Mouse (Mus musculus) embryonic facial prominence, embryonic 14.5 days (tissue): Measurements from ENCODE around the gene Sipa1l1. TPM values are rescaled to one million over a fixed set of nuclear protein-coding genes. Genes with fewer than 3 reads are reported as not detected.
A peak's percentile ranks its signal among the peaks of the same experiment; 100 is the strongest.

Experiments used
- ATAC-seq: fragments of 200-750 bp; cut with Nextera tagmentation; 2 replicates; pipeline ENCODE4 v1.8.0; 2017; ENCODE audit warnings: low read depth, moderate number of reproducible peaks, moderate TSS enrichment
- DNase-seq: peaks from one replicate; pipeline ENCODE4 v3.0.0-alpha.2; 2015; ENCODE audit warnings: low spot score
- H3K27ac ChIP-seq: fragments of 300-500 bp; sonication (generic); replicated peaks from 2 replicates; pipeline ENCODE4 v1.5.1; 2014; ENCODE audit warnings: low read depth, mild to moderate bottlenecking, low read length, moderate library complexity
- H3K27me3 ChIP-seq: fragments of 300-500 bp; sonication (generic); replicated peaks from 2 replicates; pipeline ENCODE4 v1.6.1; 2014; ENCODE audit warnings: low read length; ENCODE audit not compliant: control insufficient read depth, insufficient read depth
- H3K36me3 ChIP-seq: fragments of 300-500 bp; sonication (generic); 2 replicates; pipeline ENCODE4 v1.6.1; 2014; ENCODE audit warnings: low read length, mixed read lengths; ENCODE audit not compliant: control insufficient read depth, insufficient read depth
- H3K4me1 ChIP-seq: fragments of 300-500 bp; sonication (generic); 2 replicates; pipeline ENCODE4 v1.6.1; 2014; ENCODE audit warnings: antibody characterized with exemption, low read length; ENCODE audit not compliant: control insufficient read depth, insufficient read depth
- H3K4me2 ChIP-seq: fragments of 300-500 bp; sonication (generic); 2 replicates; pipeline ENCODE4 v1.6.1; 2014; ENCODE audit warnings: low read depth, mild to moderate bottlenecking, low read length, moderate library complexity, mixed read lengths
- H3K4me3 ChIP-seq: fragments of 300-500 bp; sonication (generic); 2 replicates; pipeline ENCODE4 v1.5.1; 2014; ENCODE audit warnings: low read depth, mild to moderate bottlenecking, low read length
- H3K9ac ChIP-seq: fragments of 300-500 bp; sonication (generic); 2 replicates; pipeline ENCODE4 v1.6.1; 2014; ENCODE audit warnings: low read depth, mild to moderate bottlenecking, low read length, moderate library complexity, mixed read lengths
- H3K9me3 ChIP-seq: fragments of 300-500 bp; sonication (generic); 2 replicates; pipeline ENCODE4 v1.6.1; 2016; ENCODE audit warnings: low read length; ENCODE audit not compliant: control insufficient read depth
- WGBS: fragments of 180-500 bp; shearing (Covaris S2); extraction: QIAGEN DNeasy Blood & Tissue Kit; methylation state at CpG from one replicate; pipeline ENCODE4 v1.1.7; 2014; 5-methylcytosine and 5-hydroxymethylcytosine counted together
- polyA plus RNA-seq: library from polyadenylated mRNA; unstranded; fragments of >200 nt; fragmentation: Nextera tagmentation; extraction: Ambion mirVana; gene quantifications from 2 replicates; pipeline ENCODE4 v1.2.1, GENCODE M21; 2014

The Sipa1l1 gene
- polyA plus RNA-seq, 1 experiment from 2014 or later: 23.8 TPM

DNA sequence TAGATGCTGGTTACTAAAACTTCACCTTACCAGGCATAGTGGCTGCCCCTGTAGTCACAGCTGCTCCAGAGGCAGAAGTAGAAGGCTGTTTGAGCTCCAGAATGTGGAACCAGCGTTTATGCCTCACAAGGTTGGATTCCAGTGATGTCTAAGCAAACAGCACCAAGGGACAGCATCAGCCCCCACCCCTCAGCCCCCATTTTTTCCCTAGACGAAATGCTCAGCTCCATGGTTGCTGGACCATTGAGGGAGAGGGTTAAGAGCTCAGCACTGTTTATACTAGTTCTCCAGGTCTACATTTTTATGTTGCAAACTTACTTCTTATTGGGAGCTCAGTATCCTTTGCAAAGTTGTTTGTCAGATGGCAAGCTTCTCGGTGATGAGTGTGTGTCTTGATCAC is 202.1 kb downstream of the Sipa1l1 start:
- no peak for DNase-seq
- 52% methylated on average over 3 of the region's 3 CpGs for WGBS
- H3K27me3 ChIP-seq: no peaks in the 10 kb centered on the region

DNA sequence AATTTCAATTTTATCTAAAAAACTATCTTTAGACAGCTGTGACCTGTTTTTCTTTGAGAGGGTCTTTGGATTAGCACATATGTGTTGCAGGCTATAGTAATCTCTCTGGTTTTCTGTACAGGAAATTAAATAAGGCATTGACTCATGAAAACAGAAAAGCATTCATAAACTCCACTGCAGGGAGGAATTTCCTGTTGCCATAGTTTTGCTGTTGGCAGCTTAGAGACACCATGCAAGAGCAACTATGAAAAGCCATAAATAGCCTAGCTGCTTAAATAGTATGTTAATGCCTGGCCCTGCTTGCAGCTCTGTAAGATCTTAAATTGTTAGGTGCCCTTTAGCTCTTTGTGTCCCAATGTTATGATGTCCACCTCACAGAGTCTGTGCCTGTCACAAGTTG is 204.9 kb downstream of the Sipa1l1 start:
- ATAC-seq (no peak), DNase-seq (peak; percentile 78)
- Histone ChIP-seq H3K4me3 (no peak overlapping the region), H3K9ac (no peak overlapping the region), H3K9me3 (no peaks in the 10 kb centered on the region), H3K27ac (peak overlapping the region; percentile 79), H3K36me3 (peaks cover 18% of the 10 kb centered on the region; the same call in 1 of the 2 replicates), H3K4me2 (no peak overlapping the region), H3K4me1 (peaks cover 9% of the 10 kb centered on the region; the same call in 1 of the 2 replicates), H3K27me3 (no peaks in the 10 kb centered on the region)

More for the DNA sequence above, 202.1 kb downstream of the Sipa1l1 start:
- Histone ChIP-seq H3K36me3 (peaks cover 16% of the 10 kb centered on the region; the same call in 1 of the 2 replicates), H3K9ac (no peak overlapping the region), H3K9me3 (no peaks in the 10 kb centered on the region), H3K27ac (no peak overlapping the region), H3K4me2 (no peak overlapping the region), H3K4me3 (no peak overlapping the region), H3K4me1 (peaks cover 9% of the 10 kb centered on the region; the same call in 1 of the 2 replicates)
- ATAC-seq: no peak

GRCm38 (mm10) chr12:82382932-82383331 is 213.8 kb downstream of the Sipa1l1 start:
- ATAC-seq (no peak), DNase-seq (no peak)
- Histone ChIP-seq H3K9ac (no peak overlapping the region), H3K27me3 (no peaks in the 10 kb centered on the region), H3K9me3 (no peaks in the 10 kb centered on the region), H3K36me3 (peaks cover 22% of the 10 kb centered on the region), H3K4me1 (no peaks in the 10 kb centered on the region), H3K4me2 (no peak overlapping the region), H3K27ac (no peak overlapping the region), H3K4me3 (no peak overlapping the region)
- 69% methylated on average over 3 of the region's 3 CpGs for WGBS

DNA sequence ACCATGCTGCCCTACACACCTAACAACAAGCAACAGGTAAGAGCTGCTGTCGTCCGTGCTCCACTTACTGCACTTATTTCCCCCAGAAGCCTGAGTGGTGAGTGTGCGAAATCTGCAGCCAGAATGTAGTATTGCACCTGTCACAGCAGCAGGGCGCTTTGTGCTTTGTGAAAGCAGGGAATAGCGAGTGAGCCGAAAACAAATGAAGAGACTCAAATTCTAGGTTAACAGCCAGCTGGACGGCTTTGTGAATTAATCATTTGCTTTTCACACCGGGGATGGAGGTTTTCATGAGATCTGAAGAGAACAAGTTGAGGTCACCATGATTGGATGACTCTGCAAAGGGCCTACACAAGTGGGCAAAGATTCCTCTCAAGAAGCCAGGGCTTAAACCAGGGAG is 215.6 kb downstream of the Sipa1l1 start:
- Histone ChIP-seq H3K4me2 (no peak overlapping the region), H3K27me3 (no peaks in the 10 kb centered on the region), H3K4me3 (no peak overlapping the region), H3K27ac (no peak overlapping the region), H3K9me3 (no peaks in the 10 kb centered on the region), H3K36me3 (peaks cover 28% of the 10 kb centered on the region), H3K9ac (no peak overlapping the region), H3K4me1 (no peaks in the 10 kb centered on the region)
- DNase-seq (no peak), ATAC-seq (no peak)
- WGBS: 91% methylated on average over 8 of the region's 8 CpGs

GRCm38 (mm10) chr12:82387042-82387441 is 217.9 kb downstream of the Sipa1l1 start:
- Histone ChIP-seq H3K4me3 (no peak overlapping the region), H3K27ac (no peak overlapping the region), H3K27me3 (no peaks in the 10 kb centered on the region), H3K9ac (no peak overlapping the region), H3K9me3 (no peaks in the 10 kb centered on the region), H3K4me2 (no peak overlapping the region), H3K4me1 (no peaks in the 10 kb centered on the region), H3K36me3 (peaks cover 28% of the 10 kb centered on the region)
- DNase-seq: no peak
- 68% methylated on average over 3 of the region's 3 CpGs for WGBS
- no peak for ATAC-seq

- Histone ChIP-seq H3K27me3 (no peaks in the 10 kb centered on the region), H3K27ac (no peak overlapping the region), H3K4me3 (no peak overlapping the region), H3K9ac (no peak overlapping the region), H3K4me2 (no peak overlapping the region), H3K9me3 (no peaks in the 10 kb centered on the region), H3K4me1 (no peaks in the 10 kb centered on the region), H3K36me3 (peaks cover 28% of the 10 kb centered on the region)
- no peak for DNase-seq
- no peak for ATAC-seq
- 84% methylated on average over 3 of the region's 3 CpGs for WGBS
These were observed 218.5 kb downstream of the Sipa1l1 start for GRCm38 (mm10) chr12:82387647-82388046.

GRCm38 (mm10) chr12:82388144-82388543 is 219.0 kb downstream of the Sipa1l1 start:
- Histone ChIP-seq H3K4me3 (no peak overlapping the region), H3K27me3 (no peaks in the 10 kb centered on the region), H3K27ac (no peak overlapping the region), H3K4me2 (no peak overlapping the region), H3K4me1 (no peaks in the 10 kb centered on the region), H3K9me3 (no peaks in the 10 kb centered on the region), H3K36me3 (peaks cover 28% of the 10 kb centered on the region), H3K9ac (no peak overlapping the region)
- DNase-seq (no peak), ATAC-seq (no peak)

- H3K27ac ChIP-seq: no peak overlapping the region
- H3K9me3 ChIP-seq: no peaks in the 10 kb centered on the region
- 0 out of 2 replicates have a peak, but pooled peaks cover 9% of the 10 kb centered on the region for H3K4me1 ChIP-seq
- H3K36me3 ChIP-seq: 0 out of 2 replicates have a peak, but pooled peaks cover 4% of the 10 kb centered on the region
- H3K9ac ChIP-seq: no peak overlapping the region
- no peaks in the 10 kb centered on the region for H3K27me3 ChIP-seq
- 38% methylated on average over 8 of the region's 8 CpGs for WGBS
- DNase-seq (peak; percentile 29), ATAC-seq (no peak)
- H3K4me2 ChIP-seq: no peak overlapping the region
- H3K4me3 ChIP-seq: no peak overlapping the region
These were observed 225.2 kb downstream of the Sipa1l1 start for GRCm38 (mm10) chr12:82394118-82394861.

DNA sequence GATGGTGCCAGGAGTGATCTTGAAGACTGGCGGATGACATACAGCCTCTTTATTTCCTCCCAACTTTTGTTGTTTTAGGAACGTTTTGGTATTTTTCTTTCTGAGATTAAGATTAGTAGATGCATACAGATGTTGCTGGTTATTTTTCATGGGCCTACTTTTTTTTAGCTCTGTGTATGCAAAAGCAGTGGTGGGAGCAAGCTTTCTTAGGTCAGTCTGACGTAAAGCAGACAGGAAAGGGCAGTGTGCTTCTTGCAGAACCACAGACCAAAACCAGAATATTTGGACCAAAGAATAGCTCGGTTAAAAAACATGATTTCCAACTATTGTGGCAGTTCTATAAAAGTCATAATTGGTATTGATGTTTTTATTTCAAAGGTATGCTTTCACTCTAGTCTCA is 226.1 kb downstream of the Sipa1l1 start:
- H3K9ac ChIP-seq: no peak overlapping the region
- H3K36me3 ChIP-seq: 0 out of 2 replicates have a peak, but pooled peaks cover 4% of the 10 kb centered on the region
- no peak overlapping the region for H3K4me3 ChIP-seq
- H3K4me1 ChIP-seq: 0 out of 2 replicates have a peak, but pooled peaks cover 9% of the 10 kb centered on the region
- no peaks in the 10 kb centered on the region for H3K9me3 ChIP-seq
- H3K27ac ChIP-seq: peak overlapping the region; percentile 8; the same call in 1 of the 2 replicates
- DNase-seq: no peak
- ATAC-seq: no peak
- H3K4me2 ChIP-seq: no peak overlapping the region
- 74% methylated on average over 4 of the region's 4 CpGs for WGBS
- no peaks in the 10 kb centered on the region for H3K27me3 ChIP-seq
